Mouse (Mus musculus) heart, adult 2 months (tissue): ENCODE results near the gene Ppp2r1b. TPM values are rescaled to one million over a fixed set of nuclear protein-coding genes. Genes with fewer than 3 reads are reported as not detected.

Source experiments
- DNase-seq, 2 experiments: peaks; one replicate each; pipeline ENCODE4 v3.0.0; 2021
- H3K27ac ChIP-seq: fragments of 200-600 bp; 2 replicates; pipeline ENCODE4 v1.8.1; 2022
- H3K27me3 ChIP-seq: fragments of 200-500 bp; 2 replicates; pipeline ENCODE4 v1.6.1; 2012; ENCODE audit warnings: mild to moderate bottlenecking, low read length, inconsistent platforms, mixed read lengths; ENCODE audit not compliant: control insufficient read depth, insufficient read depth
- H3K36me3 ChIP-seq: fragments of 200-500 bp; 2 replicates; pipeline ENCODE4 v1.6.1; 2012; ENCODE audit warnings: low read length, inconsistent platforms; ENCODE audit not compliant: control insufficient read depth, insufficient read depth
- H3K4me1 ChIP-seq: fragments of 200-500 bp; 2 replicates; pipeline ENCODE4 v1.6.1; 2011; ENCODE audit warnings: low read length; ENCODE audit not compliant: control insufficient read depth, insufficient read depth
- H3K4me3 ChIP-seq: fragments of 200-600 bp; 2 replicates; pipeline ENCODE4 v1.8.1; 2022
- H3K79me2 ChIP-seq: fragments of 200-500 bp; replicated peaks from 2 replicates; pipeline ENCODE4 v1.6.1; 2012; ENCODE audit warnings: mild to moderate bottlenecking, inconsistent platforms, low read length, moderate library complexity, mixed read lengths; ENCODE audit not compliant: control insufficient read depth, insufficient read depth
- H3K9ac ChIP-seq: fragments of 200-500 bp; 2 replicates; pipeline ENCODE4 v1.6.1; 2012; ENCODE audit warnings: low read depth, mild to moderate bottlenecking, control low read depth, inconsistent platforms, low read length, mixed read lengths
- CTCF ChIP-seq: fragments of 200-600 bp; IDR thresholded peaks from 2 replicates; pipeline ENCODE4 v1.8.1; 2022; ENCODE audit warnings: antibody characterized with exemption, mild to moderate bottlenecking, moderate library complexity
- EP300 ChIP-seq: fragments of 200-500 bp; IDR thresholded peaks from 2 replicates; pipeline ENCODE4 v1.6.1; 2011; ENCODE audit warnings: low read depth, low read length, control low read depth; ENCODE audit not compliant: insufficient read depth
- POLR2A ChIP-seq: fragments of 200-500 bp; IDR thresholded peaks from 2 replicates; pipeline ENCODE4 v1.6.1; 2011; ENCODE audit warnings: mild to moderate bottlenecking, low read depth, low read length, control low read depth; ENCODE audit not compliant: insufficient read depth
- WGBS: fragments of 180-500 bp; shearing (Covaris S2); methylation state at CpG from one replicate; pipeline ENCODE4 v1.1.7; 2018; 5-methylcytosine and 5-hydroxymethylcytosine counted together
- intact Hi-C: fragments of 180-260 bp; cut with DNase I; formaldehyde crosslinking; loops from one replicate; pipeline ENCODE4 v1.15.1; 2025
- polyA plus RNA-seq: library from polyadenylated mRNA; depleted of rRNA; stranded (reverse); fragments of >200 nt; gene quantifications from 2 replicates; pipeline ENCODE4 v1.2.3, GENCODE M21; 2012
- total RNA-seq, 2 experiments: library from RNA; stranded (reverse); gene quantifications; 2 replicates each; pipeline ENCODE4 v1.2.3; 2021

The Ppp2r1b gene
- total and polyA plus RNA-seq, 3 experiments, result 5.4 to 10.8 (median 10.3) TPM

- TF ChIP-seq EP300 (no peak), CTCF (no peak), POLR2A (no peak)
- no peak overlapping the region for H3K4me3 ChIP-seq
- no peak overlapping the region for H3K9ac ChIP-seq
- no peak overlapping the region for H3K27ac ChIP-seq
- DNase-seq, result peak; percentile 76 to 82
- no peaks in the 10 kb centered on the region for H3K4me1 ChIP-seq
- peaks cover 2% of the 10 kb centered on the region for H3K36me3 ChIP-seq
- H3K79me2 ChIP-seq, result no peaks in the 10 kb centered on the region
- intact Hi-C loops, result no loop called here
- no peaks in the 10 kb centered on the region for H3K27me3 ChIP-seq
- WGBS, result 47% methylated on average over 4 of the region's 4 CpGs
These were observed 48.6 kb downstream of the Ppp2r1b start for GRCm38 (mm10) chr9:50893665-50894064.

DNA sequence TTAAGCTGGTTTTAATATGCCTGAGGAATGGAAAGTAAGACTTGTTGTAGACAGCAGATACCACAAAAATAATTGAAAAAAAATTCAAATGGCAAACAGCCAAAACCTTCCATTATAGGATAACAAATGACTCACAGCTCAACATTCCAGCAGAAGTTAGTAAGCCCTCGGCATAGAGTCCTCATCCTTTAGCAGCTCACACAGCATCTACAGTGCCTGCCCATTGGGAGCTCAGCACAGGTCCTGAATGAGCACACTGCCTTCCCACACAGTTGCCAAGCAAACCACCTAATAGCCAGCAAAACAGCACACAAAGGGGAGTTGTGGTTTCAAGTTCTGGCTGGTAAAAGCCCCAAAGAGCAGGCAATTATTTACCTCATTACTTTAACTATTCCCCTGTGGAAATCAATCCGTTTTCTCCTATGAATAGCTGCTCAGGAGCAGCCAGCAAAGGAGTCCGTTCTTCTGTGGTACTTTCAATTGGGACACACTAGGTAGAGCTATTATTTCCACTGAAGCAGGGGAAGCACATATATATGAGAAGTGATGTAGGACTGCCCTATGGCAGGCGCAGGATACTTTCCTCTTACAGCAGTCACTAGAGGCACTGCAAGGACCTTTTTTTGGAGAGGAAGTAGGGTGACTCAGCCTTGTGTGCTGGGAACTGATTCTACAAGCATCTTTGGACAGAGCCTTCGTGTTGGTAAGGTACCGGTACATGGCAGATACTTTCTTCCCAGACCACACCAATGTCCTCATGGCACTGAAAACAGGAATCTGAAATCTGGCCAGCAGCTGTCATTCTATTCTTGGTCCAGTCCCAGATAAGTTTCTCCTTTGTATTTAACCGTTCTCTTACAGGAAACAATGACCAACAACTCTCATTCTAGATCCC, 55.2 kb downstream of the Ppp2r1b start:
- TF ChIP-seq POLR2A (no peak), CTCF (no peak), EP300 (no peak)
- H3K9ac ChIP-seq, result no peak overlapping the region
- no peak overlapping the region for H3K4me3 ChIP-seq
- H3K27me3 ChIP-seq, result no peaks in the 10 kb centered on the region
- peaks cover 6% of the 10 kb centered on the region for H3K4me1 ChIP-seq
- DNase-seq, result no peak
- H3K79me2 ChIP-seq, result no peaks in the 10 kb centered on the region
- H3K27ac ChIP-seq, result peak overlapping the region; percentile 24; the same call in 1 of the 2 replicates
- intact Hi-C loops, result loop anchor here (5.0 kb wide), 1 partner anchor 33 kb away; no protein-coding TSS in a partner anchor
- peaks cover 8% of the 10 kb centered on the region for H3K36me3 ChIP-seq
- WGBS, result 28% methylated on average over 7 of the region's 7 CpGs

GRCm38 (mm10) chr9:50904196-50904847, 59.2 kb downstream of the Ppp2r1b start:
- Histone ChIP-seq H3K27ac (no peak overlapping the region), H3K4me1 (peaks cover 10% of the 10 kb centered on the region), H3K36me3 (peaks cover 8% of the 10 kb centered on the region), H3K4me3 (no peak overlapping the region), H3K79me2 (no peaks in the 10 kb centered on the region), H3K27me3 (no peaks in the 10 kb centered on the region), H3K9ac (no peak overlapping the region)
- DNase-seq, result no peak
- intact Hi-C loops, result loop anchor here (5.0 kb wide), 1 partner anchor 37 kb away; no protein-coding TSS in a partner anchor
- WGBS, result 72% methylated on average over 6 of the region's 6 CpGs
- TF ChIP-seq CTCF, result no peak
- no peak for TF ChIP-seq EP300
- TF ChIP-seq POLR2A, result no peak

- no peak overlapping the region for H3K9ac ChIP-seq
- no peak overlapping the region for H3K27ac ChIP-seq
- H3K4me3 ChIP-seq, result no peak overlapping the region
- TF ChIP-seq POLR2A (no peak), EP300 (no peak), CTCF (no peak)
- WGBS, result 51% methylated on average over 3 of the region's 3 CpGs
- DNase-seq, result no peak
- H3K79me2 ChIP-seq, result no peaks in the 10 kb centered on the region
- no peaks in the 10 kb centered on the region for H3K27me3 ChIP-seq
- intact Hi-C loops, result no loop called here
- peaks cover 8% of the 10 kb centered on the region for H3K4me1 ChIP-seq
- H3K36me3 ChIP-seq, result peaks cover 6% of the 10 kb centered on the region
These were observed 60.2 kb downstream of the Ppp2r1b start for GRCm38 (mm10) chr9:50905321-50905720.

DNA sequence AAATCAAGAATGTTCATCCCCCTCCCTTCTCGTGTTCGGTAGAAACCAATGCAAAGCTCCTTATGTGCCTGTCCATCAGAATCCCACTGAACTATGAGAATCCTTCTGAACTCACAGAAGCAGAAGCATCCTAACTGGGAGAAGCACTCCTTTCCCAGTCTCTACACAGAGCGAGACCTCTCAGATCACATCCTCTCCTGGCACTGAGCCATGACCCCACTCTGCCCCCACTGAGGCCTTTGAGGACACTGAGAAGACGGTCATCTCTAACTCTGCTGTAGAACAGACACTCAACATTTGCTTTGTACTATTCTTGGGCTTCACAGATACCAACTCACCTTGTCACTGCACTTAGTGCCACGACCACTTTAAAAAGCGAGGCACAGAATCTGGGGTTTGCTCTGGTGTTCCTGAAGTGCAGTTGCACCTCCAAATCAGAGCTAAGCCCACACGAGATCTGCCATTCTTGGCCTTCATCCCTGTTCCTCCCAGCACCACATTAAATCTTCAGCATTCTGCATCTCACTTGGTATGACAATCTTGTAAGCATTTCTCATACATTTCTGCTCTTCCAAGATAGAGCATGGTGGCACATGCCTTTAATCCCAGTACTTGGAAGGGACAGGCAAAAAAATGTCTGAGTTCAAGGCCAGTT, 66.9 kb downstream of the Ppp2r1b start:
- no peaks in the 10 kb centered on the region for H3K4me1 ChIP-seq
- H3K36me3 ChIP-seq, result peaks cover 7% of the 10 kb centered on the region
- no peak for TF ChIP-seq EP300
- no peak for TF ChIP-seq POLR2A
- no peak for TF ChIP-seq CTCF
- H3K27ac ChIP-seq, result no peak overlapping the region
- H3K4me3 ChIP-seq, result no peak overlapping the region
- H3K79me2 ChIP-seq, result no peaks in the 10 kb centered on the region
- 66% methylated on average over 7 of the region's 7 CpGs for WGBS
- no peak overlapping the region for H3K9ac ChIP-seq
- intact Hi-C loops, result no loop called here
- no peaks in the 10 kb centered on the region for H3K27me3 ChIP-seq
- DNase-seq, result no peak
